Mouse (Mus musculus): Measurements from ENCODE around the gene Tmem130. TPM values are rescaled to one million over a fixed set of nuclear protein-coding genes. Genes with fewer than 3 reads are reported as not detected.
A peak's percentile ranks its signal among the peaks of the same experiment; 100 is the strongest.
"Not testable (repeated sequence)": the region's sequence is repeated elsewhere in the genome, so short reads cannot be mapped to it uniquely, and the experiment has no call there.

Tmem130 gene
- not detected for total RNA-seq (2021)
- long read RNA-seq, experiment 1 = 0 reads
- long read RNA-seq, experiment 2 = 0 reads

GRCm38 (mm10) chr5:144761161-144761868, at the start of gene Tmem130:
Tmem130 (minus strand) TSS chr5:144761818.
- DNase-seq = no peak
- no peak for TF ChIP-seq CTCF (IDR thresholded peaks at IDR 0.05)
- H3K4me3 ChIP-seq = no peak within 1 kb of the TSS
- H3K27ac ChIP-seq = no peak within 1 kb of the TSS
- intact Hi-C loops (cut with DNase I) = no loop called here

DNA sequence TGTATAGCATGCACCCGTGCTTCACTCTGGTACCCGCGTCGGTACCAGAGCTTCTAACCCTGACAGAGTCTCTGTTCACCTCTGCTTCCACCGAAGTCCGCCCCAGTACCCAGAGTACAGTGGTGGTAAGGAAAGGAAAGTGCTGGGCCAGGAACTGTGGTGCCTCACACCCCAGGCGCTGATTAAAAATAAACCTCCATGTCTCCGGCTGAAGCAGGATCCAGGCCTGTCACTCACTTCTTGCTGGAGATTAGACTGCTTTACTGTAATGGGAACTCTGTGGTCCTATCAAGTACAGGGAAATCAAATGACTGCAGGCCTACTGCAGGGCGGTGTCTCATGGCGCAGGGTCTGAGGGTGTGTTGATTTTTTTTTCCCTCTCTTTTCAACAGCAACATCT, 45.3 kb upstream of the Tmem130 start:
- TF ChIP-seq CTCF (IDR thresholded peaks at IDR 0.05) = no peak
- no peak for DNase-seq
- no peak overlapping the region for H3K4me3 ChIP-seq
- no peak overlapping the region for H3K27ac ChIP-seq
- intact Hi-C loops (cut with DNase I) = no loop called here

- TF ChIP-seq CTCF (IDR thresholded peaks at IDR 0.05) = no peak
- no peak for DNase-seq
- Histone ChIP-seq H3K4me3 (no peak overlapping the region), H3K27ac (no peak overlapping the region)
- intact Hi-C loops (cut with DNase I) = no loop called here
Observed at GRCm38 (mm10) chr5:144804181-144804580, 42.6 kb upstream of the Tmem130 start.

DNA sequence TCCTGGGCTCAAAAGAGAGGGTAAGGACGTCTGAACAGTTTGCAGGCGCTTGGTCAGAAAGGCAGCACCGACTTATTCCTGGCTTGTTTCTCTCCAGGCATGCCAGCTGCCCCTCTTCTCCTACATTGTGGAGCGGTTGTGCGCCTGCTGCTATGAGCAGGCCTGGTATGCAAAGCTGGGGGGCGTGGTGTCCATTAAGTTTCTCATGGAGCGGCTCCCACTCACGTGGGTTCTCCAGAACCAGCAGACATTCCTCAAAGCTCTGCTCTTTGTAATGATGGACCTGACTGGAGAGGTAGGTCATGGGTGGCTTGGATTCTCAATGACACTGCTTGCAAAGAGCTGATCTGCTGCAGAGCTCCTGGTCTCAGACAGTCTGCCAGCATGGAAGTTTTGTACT, 41.4 kb upstream of the Tmem130 start:
- DNase-seq = no peak
- intact Hi-C loops (cut with DNase I) = no loop called here
- H3K27ac ChIP-seq = no peak overlapping the region
- H3K4me3 ChIP-seq = no peak overlapping the region
- no peak for TF ChIP-seq CTCF (IDR thresholded peaks at IDR 0.05)

DNA sequence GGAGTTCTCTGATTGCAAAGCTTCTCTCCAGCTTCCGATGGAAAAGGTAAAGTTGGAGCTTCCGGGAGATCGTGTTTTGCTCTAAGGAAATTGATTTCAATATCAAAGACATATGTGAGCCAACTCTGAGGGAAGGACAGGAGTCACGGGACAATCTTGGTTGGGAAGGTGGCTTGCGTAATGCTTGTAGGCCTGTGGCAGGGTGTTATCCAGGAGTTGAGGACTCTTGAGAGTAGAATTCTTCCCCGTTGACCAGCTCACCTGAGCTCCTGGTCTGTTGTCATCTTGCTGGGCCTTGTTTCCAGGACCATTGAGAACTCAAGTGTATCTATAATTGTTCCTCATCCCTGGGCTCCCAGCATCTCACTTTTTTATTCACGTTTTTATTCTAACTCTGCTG, 35.5 kb upstream of the Tmem130 start:
- H3K4me3 ChIP-seq = no peak overlapping the region
- H3K27ac ChIP-seq = no peak overlapping the region
- no peak for TF ChIP-seq CTCF (IDR thresholded peaks at IDR 0.05)
- no peak for DNase-seq
- intact Hi-C loops (cut with DNase I) = loop anchor here (5.0 kb wide), 1 partner anchor 80 kb away; no protein-coding TSS in a partner anchor

DNA sequence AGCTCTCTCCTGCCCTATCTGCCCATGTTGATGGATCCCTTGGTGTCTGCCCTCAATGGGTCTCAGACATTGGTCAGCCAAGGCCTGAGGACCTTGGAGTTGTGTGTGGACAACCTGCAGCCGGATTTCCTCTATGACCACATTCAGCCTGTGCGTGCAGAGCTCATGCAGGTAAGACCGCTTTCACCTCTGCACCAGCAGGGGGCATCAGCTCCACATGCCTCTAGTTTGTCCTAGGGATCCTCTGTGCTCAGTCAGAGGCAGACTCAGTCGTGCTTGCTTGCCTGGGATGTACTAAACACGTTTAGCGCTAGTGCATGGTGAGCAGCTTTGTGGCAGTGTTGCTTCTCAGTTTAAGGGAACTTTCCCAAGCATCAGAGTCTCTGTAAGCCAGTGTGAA, 33.1 kb upstream of the Tmem130 start:
- Histone ChIP-seq H3K27ac (no peak overlapping the region), H3K4me3 (no peak overlapping the region)
- peak; percentile 31 for DNase-seq
- intact Hi-C loops (cut with DNase I) = loop anchor here (5.0 kb wide), 1 partner anchor 83 kb away; no protein-coding TSS in a partner anchor
- TF ChIP-seq CTCF (IDR thresholded peaks at IDR 0.05) = peak; percentile 68

GRCm38 (mm10) chr5:144793374-144793773, 31.8 kb upstream of the Tmem130 start:
- TF ChIP-seq CTCF (IDR thresholded peaks at IDR 0.05) = peak; percentile 12; the same call in 1 of the 2 replicates
- intact Hi-C loops (cut with DNase I) = no loop called here
- no peak overlapping the region for H3K4me3 ChIP-seq
- no peak overlapping the region for H3K27ac ChIP-seq
- DNase-seq = no peak

- DNase-seq = no peak
- Histone ChIP-seq H3K27ac (no peak overlapping the region), H3K4me3 (no peak overlapping the region)
- no peak for TF ChIP-seq CTCF (IDR thresholded peaks at IDR 0.05)
- intact Hi-C loops (cut with DNase I) = no loop called here
Observed at GRCm38 (mm10) chr5:144786464-144786863, 24.8 kb upstream of the Tmem130 start.

DNA sequence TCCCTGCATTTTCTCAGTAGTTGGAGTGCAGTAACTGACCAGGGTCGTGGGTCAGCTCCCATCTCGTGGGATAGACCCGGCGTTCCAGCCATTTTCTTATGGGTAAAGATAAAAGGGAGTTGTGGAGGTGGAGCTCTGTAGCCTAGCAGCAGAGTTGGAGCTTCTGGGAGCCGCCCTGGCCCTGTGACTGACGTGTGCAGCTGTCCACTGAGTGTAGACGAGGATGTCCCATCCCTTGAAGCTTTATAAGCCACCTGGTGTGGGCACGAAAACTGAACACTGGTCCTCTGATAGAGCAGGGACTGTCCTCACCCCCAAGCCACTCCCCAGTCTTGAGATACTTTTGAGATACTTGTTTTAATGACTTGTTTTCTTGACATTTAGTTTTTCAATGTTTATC, 19.0 kb upstream of the Tmem130 start:
- DNase-seq = no peak
- intact Hi-C loops (cut with DNase I) = no loop called here
- Histone ChIP-seq H3K27ac (no peak overlapping the region), H3K4me3 (no peak overlapping the region)
- no peak for TF ChIP-seq CTCF (IDR thresholded peaks at IDR 0.05)

DNA sequence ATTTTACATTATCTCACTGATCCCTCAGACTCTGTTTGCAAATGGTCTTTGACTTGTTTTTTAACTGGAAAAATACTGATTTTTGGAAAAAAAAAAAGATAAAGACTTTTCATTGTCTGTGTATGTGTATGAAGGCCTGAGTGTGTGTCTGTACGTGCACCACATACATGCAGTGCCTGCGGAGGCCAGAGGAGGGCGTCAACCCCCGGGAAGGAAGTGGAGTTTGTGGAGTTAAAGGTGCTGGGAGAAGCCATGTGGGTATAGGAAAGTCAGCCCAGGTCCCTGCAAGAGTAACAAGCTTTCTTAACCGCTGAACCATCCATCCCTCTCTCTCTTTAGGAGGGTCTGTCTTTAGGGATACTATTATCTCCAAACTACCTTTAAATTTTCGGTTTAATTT, 11.6 kb upstream of the Tmem130 start:
- intact Hi-C loops (cut with DNase I) = no loop called here
- no peak for TF ChIP-seq CTCF (IDR thresholded peaks at IDR 0.05)
- DNase-seq = no peak
- Histone ChIP-seq H3K27ac (no peak overlapping the region), H3K4me3 (no peak overlapping the region)

DNA sequence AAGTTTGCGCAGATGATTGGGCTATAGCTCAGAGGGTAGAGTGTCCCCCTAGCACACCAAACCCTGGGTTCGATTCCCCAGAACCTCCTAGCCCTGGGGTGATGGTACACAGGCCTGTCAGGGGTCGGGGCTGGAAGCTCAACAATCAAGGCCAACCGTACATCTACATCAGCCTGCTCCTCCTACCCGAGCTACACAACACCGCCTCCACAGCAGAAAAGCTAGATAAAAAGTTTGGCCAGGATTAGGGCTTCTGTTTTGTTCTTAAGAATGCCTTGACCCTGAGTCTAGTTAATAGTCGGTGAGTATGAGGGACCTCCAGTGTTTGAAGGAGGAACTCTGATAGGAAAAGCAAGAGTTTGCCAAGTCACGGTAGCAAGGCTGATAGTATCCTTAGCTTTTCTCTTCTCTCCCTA, 7.5 kb upstream of the Tmem130 start:
- intact Hi-C loops (cut with DNase I) = no loop called here
- DNase-seq = no peak
- H3K4me3 ChIP-seq = peak overlapping the region; percentile 81
- TF ChIP-seq CTCF (IDR thresholded peaks at IDR 0.05) = no peak
- H3K27ac ChIP-seq = peak overlapping the region; percentile 99

DNA sequence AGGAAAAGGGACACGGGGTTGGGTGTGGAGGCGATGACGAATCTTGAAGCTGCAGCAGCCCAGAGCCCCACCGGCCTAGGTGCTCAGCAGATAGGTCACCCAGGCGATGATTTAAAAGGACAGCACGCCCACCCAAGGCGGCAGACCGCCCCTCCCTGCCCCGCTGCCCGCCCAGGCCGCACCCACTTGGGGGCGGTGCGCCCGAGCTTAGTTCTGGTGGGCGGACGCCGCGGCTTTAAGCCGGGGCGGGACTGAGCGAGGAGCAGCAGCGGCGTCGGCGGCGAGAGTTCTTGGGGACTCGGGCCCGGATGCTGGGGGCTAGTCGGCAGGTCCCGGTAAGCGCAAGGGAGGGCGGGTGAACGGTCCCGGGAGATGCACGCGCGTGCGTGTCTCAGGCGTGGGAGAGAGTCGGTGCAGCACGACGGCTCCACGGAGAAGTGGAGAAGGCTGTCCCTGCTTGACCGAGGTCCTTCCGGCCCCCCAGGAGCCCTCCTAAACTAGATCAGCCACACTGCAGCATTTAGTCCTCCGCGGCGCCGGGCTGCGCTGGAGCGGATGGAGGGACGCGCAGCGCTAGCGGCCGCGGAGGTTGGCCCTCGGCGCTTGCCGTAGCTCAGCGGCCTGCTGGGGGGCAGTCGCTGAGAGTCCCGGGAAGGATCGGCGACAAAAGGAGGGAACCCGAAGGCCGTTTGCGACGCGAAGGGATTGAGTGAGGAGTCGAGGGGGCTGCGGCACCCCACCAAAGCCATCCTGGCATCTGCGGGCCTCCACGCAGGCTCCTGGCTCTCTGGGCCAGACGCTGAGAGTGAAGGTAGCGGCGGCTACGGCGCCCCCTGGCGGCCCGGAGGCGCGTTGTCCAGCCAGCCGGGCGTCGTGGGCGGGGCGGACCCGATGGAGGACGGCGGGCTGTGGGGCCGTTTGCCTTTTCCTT, 6.6 kb upstream of the Tmem130 start:
- intact Hi-C loops (cut with DNase I) = no loop called here
- TF ChIP-seq CTCF (IDR thresholded peaks at IDR 0.05) = peak; percentile 95
- peak overlapping the region; percentile 81 for H3K4me3 ChIP-seq
- DNase-seq = peak; percentile 95
- H3K27ac ChIP-seq = peak overlapping the region; percentile 99

DNA sequence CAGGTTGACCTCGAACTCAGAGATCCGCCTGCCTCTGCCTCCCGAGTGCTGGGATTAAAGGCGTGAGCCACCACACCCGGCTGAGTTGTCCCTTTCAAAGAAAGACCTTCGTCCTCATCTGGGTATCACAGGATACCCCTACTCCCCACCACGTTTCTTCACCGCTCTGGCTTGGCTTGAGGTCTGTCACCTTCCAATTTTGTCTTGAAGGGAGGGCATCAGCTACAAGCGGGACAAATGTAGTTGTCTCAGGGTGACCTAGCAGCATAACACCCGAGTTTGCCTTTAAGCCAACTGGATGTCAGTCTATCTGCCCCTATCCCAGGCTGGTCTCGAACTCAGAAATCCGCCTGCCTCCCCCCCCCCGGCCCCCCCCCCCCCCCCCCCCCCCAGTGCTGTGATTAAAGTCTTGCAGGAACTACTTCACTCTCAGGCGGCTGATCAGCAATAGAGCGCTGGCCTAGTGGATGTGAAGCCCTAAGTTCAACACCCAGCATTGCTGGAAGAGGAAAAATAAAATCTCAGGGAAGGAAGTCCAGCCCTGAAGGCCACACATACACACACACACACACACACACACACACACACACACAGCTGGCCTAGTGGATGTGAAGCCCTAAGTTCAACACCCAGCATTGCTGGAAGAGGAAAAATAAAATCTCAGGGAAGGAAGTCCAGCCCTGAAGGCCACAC, 5.6 kb upstream of the Tmem130 start, which contains the start of gene Trrap:
Gene Trrap, plus strand, starts transcription at position 627 of the 693 bp plus-strand sequence.
- DNase-seq; intact Hi-C loops (cut with DNase I): not testable (repeated sequence)
- Histone ChIP-seq H3K27ac (peak within 1 kb of the TSS; percentile 99), H3K4me3 (peak within 1 kb of the TSS; percentile 81)
